Mouse (Mus musculus) CD4-positive helper T cell, adult 2 months (primary cell): ENCODE results near the gene Bst2.
A peak's percentile ranks its signal among the peaks of the same experiment; 100 is the strongest.

Experiments used
- DNase-seq: peaks from one replicate; pipeline ENCODE4 v3.0.0-alpha.2; 2012; ENCODE audit warnings: low read depth, missing footprints, low spot score

Gene Bst2

GRCm38 (mm10) chr8:71537028-71537867 is at the start of gene Bst2:
TSS of gene Bst2 (minus strand) at chr8:71537456.
- DNase-seq, result peak; percentile 94

- DNase-seq, result peak; percentile 55
These were observed 49.6 kb upstream of the Bst2 start for GRCm38 (mm10) chr8:71586891-71587290.

GRCm38 (mm10) chr8:71580201-71580600 is 42.9 kb upstream of the Bst2 start:
- no peak for DNase-seq

GRCm38 (mm10) chr8:71579476-71579875 is 42.2 kb upstream of the Bst2 start:
- no peak for DNase-seq

- DNase-seq, result no peak
These were observed 41.8 kb upstream of the Bst2 start for GRCm38 (mm10) chr8:71579009-71579408.

- DNase-seq, result no peak
These were observed 40.7 kb upstream of the Bst2 start for GRCm38 (mm10) chr8:71577856-71578387.

- DNase-seq, result no peak
These were observed 37.8 kb upstream of the Bst2 start for GRCm38 (mm10) chr8:71575020-71575419.

GRCm38 (mm10) chr8:71574426-71574825 is 37.2 kb upstream of the Bst2 start:
- no peak for DNase-seq

GRCm38 (mm10) chr8:71572847-71573633 is 35.8 kb upstream of the Bst2 start:
- no peak for DNase-seq

GRCm38 (mm10) chr8:71572077-71572476 is 34.8 kb upstream of the Bst2 start:
- DNase-seq, result no peak

- peak; percentile 97 for DNase-seq
These were observed 33.2 kb upstream of the Bst2 start for GRCm38 (mm10) chr8:71570291-71570954.

GRCm38 (mm10) chr8:71569366-71570290 is 32.4 kb upstream of the Bst2 start:
- DNase-seq, result peak; percentile 83

- DNase-seq, result no peak
These were observed 31.7 kb upstream of the Bst2 start for GRCm38 (mm10) chr8:71568941-71569340.

GRCm38 (mm10) chr8:71568387-71568937 is 31.2 kb upstream of the Bst2 start, which contains the start of gene Slc27a1:
TSS of gene Slc27a1 (plus strand) at chr8:71568882.
- no peak for DNase-seq

GRCm38 (mm10) chr8:71567587-71567986 is 30.3 kb upstream of the Bst2 start:
- no peak for DNase-seq

- DNase-seq, result no peak
These were observed 29.2 kb upstream of the Bst2 start, which contains the start of gene Nxnl1 for GRCm38 (mm10) chr8:71566501-71566900. TSS of gene Nxnl1 (minus strand) at chr8:71566601.

- no peak for DNase-seq
These were observed 26.7 kb upstream of the Bst2 start for GRCm38 (mm10) chr8:71563992-71564391.

- DNase-seq, result peak; percentile 74
These were observed 25.5 kb upstream of the Bst2 start for GRCm38 (mm10) chr8:71562751-71563150.

- DNase-seq, result peak; percentile 84
These were observed 24.1 kb upstream of the Bst2 start for GRCm38 (mm10) chr8:71561401-71561800.

GRCm38 (mm10) chr8:71560765-71561164 is 23.5 kb upstream of the Bst2 start:
- no peak for DNase-seq
